28 mouse cellular contexts compared by ENCODE assay signal in the genomic region with DNA sequence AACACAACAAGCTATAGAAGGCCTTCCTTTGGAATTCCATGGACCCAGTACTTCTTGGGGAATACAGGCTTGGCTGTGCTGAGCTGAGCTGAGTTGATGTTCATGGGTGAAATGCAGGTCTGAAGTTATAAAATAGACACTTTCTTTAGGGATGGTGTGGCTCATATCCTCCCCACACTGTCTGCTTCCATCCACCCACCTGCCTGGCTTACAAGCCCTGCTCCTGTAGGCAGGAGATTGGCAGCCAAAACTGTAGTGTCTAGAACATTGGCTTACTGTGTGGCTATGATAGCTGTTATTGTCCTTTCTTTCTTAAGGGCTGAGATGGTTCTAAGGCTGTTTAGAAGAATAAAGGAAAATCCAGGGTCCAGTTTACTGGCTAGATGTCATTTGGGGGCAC.
DNase-seq lines count a peak whose midpoint lies in the region; ATAC-seq and TF ChIP-seq lines count a peak whose summit lies in the region.
"Had no signal": no experiment of that assay in that cellular context is flagged by ENCODE, and none has a peak within 500 bp of the region (broad histone marks: within the 10 kb centered on the region; RNA-seq: fewer than 3 reads in every experiment).

No protein-coding gene starts in this region.

- DNase-seq in frontal cortex, postnatal 25 days (ENCODE audit: low spot score in 2 of 2): no peak
- peak; percentile 25 to 32 for DNase-seq in layer of hippocampus, adult 2 months (ENCODE audit: low spot score in 2 of 2)
- DNase-seq in layer of hippocampus, adult 11-12 months (ENCODE audit: low spot score): no peak
- DNase-seq in left cerebral cortex, postnatal 14 days (ENCODE audit: low spot score in 2 of 2): peak; percentile 14 to 23
- no peak for DNase-seq in left cerebral cortex, postnatal 4 days
- peak; percentile 18 for DNase-seq in right cerebral cortex, postnatal 25 days
- DNase-seq in right cerebral cortex, postnatal 4 days: no peak
- DNase-seq: adrenal gland, adult 2 months; adrenal gland, postnatal 36 days; cerebellum, adult 2 months; forebrain, postnatal 0 days; gastrocnemius, postnatal 10 days; heart, postnatal 14 days; kidney, adult 18-20 months; kidney, postnatal 25 days; lung, embryonic 14.5 days; lung, postnatal 14 days had no signal

- intact Hi-C loops in left cerebral cortex, postnatal 14 days (cut with DNase I): loop anchor here (5.0 to 10.0 kb wide), 3 partner anchors 124 to 1477 kb away; no protein-coding TSS in a partner anchor
- intact Hi-C loops in left cerebral cortex, postnatal 4 days (cut with DNase I): loop anchor here (10.0 kb wide), 4 partner anchors 197 to 1477 kb away; no protein-coding TSS in a partner anchor

- H3K27ac ChIP-seq in layer of hippocampus, adult 2 months: peak overlapping the region; percentile 41; the same call in 1 of the 2 replicates
- H3K27ac ChIP-seq: forebrain, embryonic 12.5 days; kidney, embryonic 15.5 days; limb, embryonic 12.5 days; liver, embryonic 15.5 days; neural tube, embryonic 12.5 days had no signal

- ATAC-seq in frontal cortex, adult (ENCODE audit: low TSS enrichment): peak; percentile 99
- ATAC-seq: activated CD4-positive, CD25-positive, alpha-beta regulatory T cell, adult 4 months; forebrain, postnatal 0 days; hindbrain, embryonic 16.5 days; midbrain, embryonic 16.5 days had no signal

- H3K4me3 ChIP-seq in layer of hippocampus, adult 2 months: no peak overlapping the region
- H3K4me3 ChIP-seq: erythroblast, embryonic 14.5 days; forebrain, embryonic 12.5 days; kidney, embryonic 15.5 days; limb, embryonic 12.5 days; liver, embryonic 15.5 days; myocyte; neural tube, embryonic 12.5 days had no signal

- TF ChIP-seq CTCF in layer of hippocampus, adult 2 months (conservative IDR thresholded peaks at IDR 0.05): no peak

Comparison
In these comparisons a context has a peak if more than half of its experiments do, and no peak if none do; other contexts are left out.
1. DNase-seq: peak in layer of hippocampus, adult 2 months (2 of 2), left cerebral cortex, postnatal 14 days (2 of 2) and right cerebral cortex, postnatal 25 days (single experiment); none in frontal cortex, postnatal 25 days (0 of 2), layer of hippocampus, adult 11-12 months (single experiment), left cerebral cortex, postnatal 4 days (single experiment) and right cerebral cortex, postnatal 4 days (single experiment).